Mouse (Mus musculus) thymus, adult 2 months (tissue): ENCODE measurements at regions not wholly inside any gene's neighbourhood (a gene's known extent, or its start where the extent isn't known, plus 50 kb on each side); places are given as distances from the start of the nearest gene placed in this dataset.

Experiments used
- DNase-seq: peaks from one replicate; pipeline ENCODE4 v3.0.0; 2021
- H3K27ac ChIP-seq: fragments of 200-500 bp; 2 replicates; pipeline ENCODE4 v1.5.1; 2012; ENCODE audit warnings: low read length, control low read depth; ENCODE audit not compliant: control insufficient read depth, insufficient read depth
- H3K27me3 ChIP-seq: fragments of 200-500 bp; 2 replicates; pipeline ENCODE4 v1.6.1; 2012; ENCODE audit warnings: mild to moderate bottlenecking, low read length, moderate library complexity, mixed read lengths; ENCODE audit not compliant: control insufficient read depth, insufficient read depth
- H3K36me3 ChIP-seq: fragments of 200-500 bp; 2 replicates; pipeline ENCODE4 v1.6.1; 2012; ENCODE audit warnings: mild to moderate bottlenecking, low read length, moderate library complexity; ENCODE audit not compliant: control insufficient read depth, insufficient read depth
- H3K4me1 ChIP-seq: fragments of 200-500 bp; replicated peaks from 2 replicates; pipeline ENCODE4 v1.6.1; 2012; ENCODE audit warnings: low read length; ENCODE audit not compliant: control insufficient read depth, insufficient read depth
- H3K4me3 ChIP-seq: fragments of 200-500 bp; 2 replicates; pipeline ENCODE4 v1.5.1; 2012; ENCODE audit warnings: mild to moderate bottlenecking, low read length, control low read depth, moderate library complexity; ENCODE audit not compliant: control insufficient read depth, insufficient read depth
- CTCF ChIP-seq: fragments of 200-500 bp; IDR thresholded peaks from 2 replicates; pipeline ENCODE4 v1.5.1; 2012; ENCODE audit warnings: mild to moderate bottlenecking, control low read depth, low read length, moderate library complexity, borderline replicate concordance; ENCODE audit not compliant: control insufficient read depth, poor library complexity, insufficient read depth; ENCODE audit errors: extremely low read depth
- POLR2A ChIP-seq: fragments of 200-500 bp; IDR thresholded peaks from 2 replicates; pipeline ENCODE4 v1.6.1; 2012; ENCODE audit warnings: mild to moderate bottlenecking, low read length, control low read depth, moderate library complexity; ENCODE audit not compliant: control insufficient read depth, poor library complexity, insufficient read depth; ENCODE audit errors: extremely low read depth
- WGBS: fragments of 180-500 bp; shearing (Covaris S2); methylation state at CpG from one replicate; pipeline ENCODE4 v1.1.7; 2018; 5-methylcytosine and 5-hydroxymethylcytosine counted together

- H3K27ac ChIP-seq: no peak overlapping the region
- H3K4me1 ChIP-seq: no peaks in the 10 kb centered on the region
- no peak overlapping the region for H3K4me3 ChIP-seq
- no peak for DNase-seq
- no peaks in the 10 kb centered on the region for H3K27me3 ChIP-seq
- WGBS: 96% methylated on average over 9 of the region's 9 CpGs
- H3K36me3 ChIP-seq: no peaks in the 10 kb centered on the region
- no peak for TF ChIP-seq POLR2A
- TF ChIP-seq CTCF: no peak
Observed at GRCm38 (mm10) chr5:51850091-51850490, 282.6 kb upstream of the Ppargc1a start.

GRCm38 (mm10) chr5:51849236-51849635, 281.7 kb upstream of the Ppargc1a start:
- WGBS: 92% methylated on average over 5 of the region's 5 CpGs
- H3K27me3 ChIP-seq: no peaks in the 10 kb centered on the region
- H3K27ac ChIP-seq: no peak overlapping the region
- TF ChIP-seq POLR2A: no peak
- TF ChIP-seq CTCF: no peak
- no peaks in the 10 kb centered on the region for H3K36me3 ChIP-seq
- no peaks in the 10 kb centered on the region for H3K4me1 ChIP-seq
- DNase-seq: no peak
- H3K4me3 ChIP-seq: no peak overlapping the region

- no peaks in the 10 kb centered on the region for H3K36me3 ChIP-seq
- no peak overlapping the region for H3K4me3 ChIP-seq
- no peak overlapping the region for H3K27ac ChIP-seq
- no peak for DNase-seq
- H3K4me1 ChIP-seq: no peaks in the 10 kb centered on the region
- WGBS: 37% methylated on average over 5 of the region's 5 CpGs
- TF ChIP-seq CTCF: no peak
- TF ChIP-seq POLR2A: no peak
- no peaks in the 10 kb centered on the region for H3K27me3 ChIP-seq
Observed at GRCm38 (mm10) chr5:51842189-51842588, 274.7 kb upstream of the Ppargc1a start.

GRCm38 (mm10) chr5:51841763-51842162, 274.2 kb upstream of the Ppargc1a start:
- H3K4me3 ChIP-seq: no peak overlapping the region
- H3K27me3 ChIP-seq: no peaks in the 10 kb centered on the region

GRCm38 (mm10) chr5:51840638-51841329, 273.3 kb upstream of the Ppargc1a start:
- H3K27ac ChIP-seq: no peak overlapping the region
- H3K27me3 ChIP-seq: no peaks in the 10 kb centered on the region
- TF ChIP-seq CTCF (no peak), POLR2A (no peak)
- no peak overlapping the region for H3K4me3 ChIP-seq
- no peak for DNase-seq
- WGBS: 89% methylated on average over 11 of the region's 11 CpGs
- no peaks in the 10 kb centered on the region for H3K36me3 ChIP-seq
- H3K4me1 ChIP-seq: no peaks in the 10 kb centered on the region

More at GRCm38 (mm10) chr5:51841763-51842162, 274.2 kb upstream of the Ppargc1a start:
- Histone ChIP-seq H3K36me3 (no peaks in the 10 kb centered on the region), H3K4me1 (no peaks in the 10 kb centered on the region), H3K27ac (no peak overlapping the region)
- TF ChIP-seq POLR2A (no peak), CTCF (no peak)
- WGBS: 93% methylated on average over 2 of the region's 2 CpGs
- no peak for DNase-seq

GRCm38 (mm10) chr5:51839292-51839691, 271.8 kb upstream of the Ppargc1a start:
- no peak for TF ChIP-seq POLR2A
- no peak for TF ChIP-seq CTCF
- no peak overlapping the region for H3K27ac ChIP-seq
- DNase-seq: no peak
- no peak overlapping the region for H3K4me3 ChIP-seq
- H3K4me1 ChIP-seq: no peaks in the 10 kb centered on the region
- H3K36me3 ChIP-seq: no peaks in the 10 kb centered on the region
- WGBS: 80% methylated on average over 4 of the region's 4 CpGs
- no peaks in the 10 kb centered on the region for H3K27me3 ChIP-seq

- H3K4me3 ChIP-seq: no peak overlapping the region
- WGBS: 81% methylated on average over 6 of the region's 6 CpGs
- no peaks in the 10 kb centered on the region for H3K4me1 ChIP-seq
- no peak for DNase-seq
- H3K27me3 ChIP-seq: no peaks in the 10 kb centered on the region
- no peaks in the 10 kb centered on the region for H3K36me3 ChIP-seq
- H3K27ac ChIP-seq: no peak overlapping the region
- TF ChIP-seq POLR2A: no peak
- no peak for TF ChIP-seq CTCF
Observed at GRCm38 (mm10) chr5:51830551-51830950, 263.0 kb upstream of the Ppargc1a start.
